13 mouse cellular contexts compared by ENCODE assay signal in the genomic region with DNA sequence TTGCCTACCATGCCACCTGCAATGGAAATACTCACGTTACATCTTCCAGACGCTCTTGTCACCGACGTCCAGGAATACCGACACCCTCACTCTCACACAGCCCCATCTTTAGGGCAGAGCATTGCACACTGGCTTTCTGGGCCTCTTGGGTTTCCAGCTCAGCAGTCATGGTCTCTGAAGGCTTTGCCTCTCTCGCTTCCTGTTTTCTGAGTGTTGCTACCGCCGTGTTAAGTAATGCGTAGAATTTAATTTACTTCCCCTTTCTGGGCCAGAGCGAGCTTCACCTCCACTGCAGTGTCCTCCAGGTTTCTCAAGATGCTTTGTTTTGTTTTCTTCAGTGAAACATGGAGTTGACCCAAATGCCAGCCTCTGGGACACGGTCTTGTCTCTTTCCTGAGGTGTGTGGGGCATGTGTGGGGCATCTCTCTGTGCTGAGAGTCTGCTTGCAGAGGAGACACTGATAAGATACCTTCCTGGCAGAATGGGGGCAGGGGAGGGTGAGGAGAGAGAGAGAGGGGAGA. TPM values are rescaled to one million over a fixed set of nuclear protein-coding genes. Genes with fewer than 3 reads are reported as not detected.
DNase-seq lines count a peak whose midpoint lies in the region; ATAC-seq lines count a peak whose summit lies in the region.
"Had no signal": no experiment of that assay in that cellular context is flagged by ENCODE, and none has a peak within 500 bp of the region (broad histone marks: within the 10 kb centered on the region; RNA-seq: fewer than 3 reads in every experiment).

No protein-coding gene starts in this region.

- peak; percentile 54 for DNase-seq in lung, postnatal 25 days (ENCODE audit: low spot score)
- peak; percentile 82 to 85 for DNase-seq in spleen, postnatal 36 days (ENCODE audit: low spot score in 2 of 2)
- DNase-seq in forebrain, embryonic 10.5 days (ENCODE audit: extremely low spot score, low spot score), result no peak
- no peak for DNase-seq in right cerebral cortex, postnatal 36 days (ENCODE audit: low spot score in 2 of 2)
- DNase-seq in urinary bladder, adult 2 months (ENCODE audit: low spot score), result no peak
- DNase-seq: gastrocnemius, postnatal 25 days had no signal

- H3K27ac ChIP-seq in forebrain, embryonic 10.5 days, result no peak overlapping the region
- H3K27ac ChIP-seq in kidney, embryonic 14.5 days (ENCODE audit: low read depth, low read length), result no peak overlapping the region
- H3K27ac ChIP-seq: hindbrain, embryonic 15.5 days; lung, embryonic 15.5 days; stomach, embryonic 15.5 days had no signal

- H3K4me2 ChIP-seq in kidney, embryonic 14.5 days (replicated peaks; ENCODE audit: low read depth, low read length), result no peak overlapping the region
- H3K4me2 ChIP-seq: hindbrain, embryonic 15.5 days; lung, embryonic 15.5 days; stomach, embryonic 15.5 days had no signal

- no peaks in the 10 kb centered on the region for H3K9me3 ChIP-seq in forebrain, embryonic 10.5 days
- H3K9me3 ChIP-seq in kidney, embryonic 14.5 days (ENCODE audit: control insufficient read depth, low read length), result no peaks in the 10 kb centered on the region
- H3K9me3 ChIP-seq: hindbrain, embryonic 15.5 days; lung, embryonic 15.5 days; stomach, embryonic 15.5 days had no signal

- no peaks in the 10 kb centered on the region for H3K27me3 ChIP-seq in forebrain, embryonic 10.5 days (ENCODE audit: poor library complexity, severe bottlenecking)
- no peaks in the 10 kb centered on the region for H3K27me3 ChIP-seq in kidney, embryonic 14.5 days (ENCODE audit: control insufficient read depth, insufficient read depth, low read length)
- H3K27me3 ChIP-seq: hindbrain, embryonic 15.5 days; lung, embryonic 15.5 days; stomach, embryonic 15.5 days had no signal

- ATAC-seq in CD4-positive, CD25-positive, alpha-beta regulatory T cell, adult 4 months, result peak; percentile 71
- peak; percentile 65 for ATAC-seq in erythroblast, adult 5-6 weeks (replicated peaks; ENCODE audit: low FRiP score, poor library complexity, severe bottlenecking)
- no peak for ATAC-seq in kidney, embryonic 14.5 days (ENCODE audit: low FRiP score, low TSS enrichment)

- WGBS in forebrain, embryonic 10.5 days, result 85% methylated on average over 11 of the region's 11 CpGs
- 66% methylated on average over 11 of the region's 11 CpGs for WGBS in kidney, embryonic 14.5 days

- H3K4me1 ChIP-seq in forebrain, embryonic 10.5 days, result no peaks in the 10 kb centered on the region
- H3K4me1 ChIP-seq in kidney, embryonic 14.5 days (ENCODE audit: control insufficient read depth, insufficient read depth, low read length), result no peaks in the 10 kb centered on the region
- H3K4me1 ChIP-seq: hindbrain, embryonic 15.5 days; lung, embryonic 15.5 days; stomach, embryonic 15.5 days had no signal

- H3K36me3 ChIP-seq in forebrain, embryonic 10.5 days (replicated peaks), result no peaks in the 10 kb centered on the region
- H3K36me3 ChIP-seq in kidney, embryonic 14.5 days (ENCODE audit: control insufficient read depth, insufficient read depth, low read length), result no peaks in the 10 kb centered on the region
- H3K36me3 ChIP-seq: hindbrain, embryonic 15.5 days; lung, embryonic 15.5 days; stomach, embryonic 15.5 days had no signal

- H3K9ac ChIP-seq in kidney, embryonic 14.5 days (ENCODE audit: low read depth, low read length), result no peak overlapping the region
- H3K9ac ChIP-seq: hindbrain, embryonic 15.5 days; lung, embryonic 15.5 days; stomach, embryonic 15.5 days had no signal

- no peak overlapping the region for H3K4me3 ChIP-seq in forebrain, embryonic 10.5 days
- H3K4me3 ChIP-seq in kidney, embryonic 14.5 days (ENCODE audit: low read length), result no peak overlapping the region
- H3K4me3 ChIP-seq: hindbrain, embryonic 15.5 days; lung, embryonic 15.5 days; stomach, embryonic 15.5 days had no signal

RNA-seq across cellular contexts. Expression of a gene that starts 29.4 kb away (rescaled TPM):
- 1 to 10 TPM; 9.2 to 9.6 TPM for polyA plus RNA-seq in CD4-positive, CD25-positive, alpha-beta regulatory T cell, adult 4 months (2017; shearing (Covaris generic))
- total RNA-seq in erythroblast, adult 5-6 weeks (2015; ENCODE audit: low replicate concordance), result 0.58 and 1.7 TPM in 2 replicates
- 0.42 and 1.1 TPM in 2 replicates for total RNA-seq in erythroblast, adult 5-6 weeks (2017; ENCODE audit: low replicate concordance)
- polyA plus RNA-seq in forebrain, embryonic 10.5 days (2016; fragmentation: Nextera tagmentation; extraction: Ambion mirVana), result 0.01 TPM in 1 of 2 replicates, not detected in the other
- polyA plus RNA-seq in kidney, embryonic 14.5 days (2014; fragmentation: Nextera tagmentation; extraction: Ambion mirVana), result not detected in 2 replicates
- 0.04 and 0.07 TPM in 2 replicates for polyA plus RNA-seq in urinary bladder, adult 2 months (2012; rRNA removed)
- polyA plus RNA-seq: neural tube, embryonic 14.5 days had no signal

Comparison
In these comparisons a context has a peak if more than half of its experiments do, and no peak if none do; other contexts are left out.
1. DNase-seq: peak in lung, postnatal 25 days (single experiment) and spleen, postnatal 36 days (2 of 2); none in forebrain, embryonic 10.5 days (single experiment), right cerebral cortex, postnatal 36 days (0 of 2) and urinary bladder, adult 2 months (single experiment).